Mouse (Mus musculus) large intestine, adult 2 months (tissue): ENCODE measurements around the gene Il22ra2. TPM values are rescaled to one million over a fixed set of nuclear protein-coding genes. Genes with fewer than 3 reads are reported as not detected.
"Not testable (repeated sequence)": the region's sequence is repeated elsewhere in the genome, so short reads cannot be mapped to it uniquely, and the experiment has no call there.

Source experiments
- DNase-seq: peaks from one replicate; pipeline ENCODE4 v3.0.0-alpha.2; 2012; ENCODE audit warnings: low read depth, low spot score
- WGBS: fragments of 180-500 bp; shearing (Covaris S2); methylation state at CpG from one replicate; pipeline ENCODE4 v1.1.7; 2018; 5-methylcytosine and 5-hydroxymethylcytosine counted together
- polyA plus RNA-seq: library from polyadenylated mRNA; depleted of rRNA; stranded (reverse); fragments of >200 nt; gene quantifications from 2 replicates; pipeline ENCODE4 v1.2.3, GENCODE M21; 2012

Il22ra2 gene
- polyA plus RNA-seq, 1 experiment = 1.5 TPM

DNA sequence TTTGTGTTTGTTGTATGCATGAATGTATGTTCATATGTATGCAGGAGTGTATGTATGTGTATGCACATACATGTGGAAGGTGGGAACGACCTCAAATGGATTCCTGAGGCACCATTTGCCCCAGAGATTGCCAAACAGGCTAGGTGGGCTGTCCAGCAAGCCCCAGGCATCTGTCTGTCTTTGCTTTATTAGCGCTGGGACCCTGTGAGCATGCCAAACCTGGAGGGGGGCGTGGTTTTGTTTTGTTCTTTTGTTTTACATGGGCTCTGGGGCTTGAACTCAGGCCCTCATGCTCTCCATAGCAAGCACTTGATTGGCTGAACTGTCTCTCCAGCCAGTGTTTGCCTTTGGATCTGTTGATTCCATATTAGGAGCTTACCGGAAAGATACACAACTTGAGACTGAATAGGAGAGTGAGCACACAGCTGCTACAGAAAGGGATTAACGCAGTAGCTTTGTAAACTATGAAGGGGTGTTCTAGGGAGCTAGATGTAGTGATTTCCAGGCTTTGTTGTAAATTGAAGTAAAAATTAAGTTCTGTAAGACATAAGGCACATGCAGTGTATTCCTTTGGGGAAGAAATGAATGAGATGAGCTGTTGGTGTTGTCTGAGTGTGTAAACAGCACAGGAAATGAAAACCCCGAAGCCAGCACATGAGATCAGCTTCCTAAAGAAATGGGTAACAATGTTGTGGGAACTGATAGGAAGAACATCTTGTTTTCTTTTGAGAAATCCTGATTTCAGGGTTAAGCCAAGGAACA lies 22.3 kb upstream of the Il22ra2 start:
- DNase-seq = no peak
- WGBS = 69% methylated on average over 6 of the region's 6 CpGs

DNA sequence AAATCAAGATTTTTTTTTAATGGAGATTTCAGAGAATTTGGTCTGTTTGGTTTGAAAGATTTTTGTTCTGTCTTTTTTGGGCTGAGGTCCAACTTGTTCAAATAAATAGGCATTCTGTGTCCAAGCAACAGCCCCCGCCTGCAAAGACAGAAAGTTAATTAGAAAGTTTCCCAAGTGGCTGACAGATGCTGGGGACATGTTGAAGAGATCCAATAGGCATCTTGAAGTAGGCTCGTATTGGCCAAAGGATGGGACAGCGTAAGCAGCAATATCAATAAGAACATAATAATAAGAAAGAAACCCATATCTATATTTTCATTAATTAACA lies 21.7 kb upstream of the Il22ra2 start:
- DNase-seq = no peak
- WGBS = 78% methylated on average over 3 of the region's 3 CpGs

DNA sequence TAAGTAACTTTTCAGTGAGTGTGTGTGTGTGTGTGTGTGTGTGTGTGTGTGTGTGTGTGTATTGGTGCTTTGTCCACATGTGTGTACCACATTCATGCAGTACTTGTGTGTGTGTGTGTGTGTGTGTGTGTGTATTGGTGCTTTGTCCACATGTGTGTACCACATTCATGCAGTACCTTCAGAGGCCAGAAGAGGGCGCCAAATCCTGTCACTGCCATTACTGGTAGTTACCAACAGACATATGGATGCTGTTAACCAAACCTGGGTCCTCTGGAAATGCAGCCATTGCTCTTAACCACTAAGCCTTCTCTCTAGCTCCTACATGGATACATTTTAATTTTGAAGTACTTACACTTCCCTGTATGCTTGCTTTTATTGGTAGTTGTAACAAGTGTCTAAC lies 20.3 kb upstream of the Il22ra2 start:
- 43% methylated on average over 1 of the region's 1 CpGs for WGBS
- not testable (repeated sequence) for DNase-seq

DNA sequence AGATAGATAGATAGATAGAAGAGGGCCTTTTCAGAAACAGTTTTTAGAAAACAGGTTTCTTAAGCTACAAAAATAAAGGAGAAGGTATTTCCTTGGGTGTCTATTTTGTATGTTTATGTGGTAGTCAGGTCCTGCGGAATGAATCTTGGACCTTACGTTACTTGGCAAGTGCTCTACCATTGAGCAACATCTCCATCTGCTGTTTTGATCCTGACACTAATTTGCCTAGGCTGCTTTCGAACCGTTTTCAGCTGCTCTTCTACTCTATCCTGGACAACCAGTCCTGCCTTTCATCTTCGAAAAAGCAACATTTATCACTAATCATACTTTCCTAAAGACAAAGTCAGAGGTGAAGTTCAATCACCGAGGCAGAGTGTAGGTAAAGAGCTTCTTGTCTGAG lies 18.6 kb upstream of the Il22ra2 start:
- 83% methylated on average over 6 of the region's 6 CpGs for WGBS
- no peak for DNase-seq

DNA sequence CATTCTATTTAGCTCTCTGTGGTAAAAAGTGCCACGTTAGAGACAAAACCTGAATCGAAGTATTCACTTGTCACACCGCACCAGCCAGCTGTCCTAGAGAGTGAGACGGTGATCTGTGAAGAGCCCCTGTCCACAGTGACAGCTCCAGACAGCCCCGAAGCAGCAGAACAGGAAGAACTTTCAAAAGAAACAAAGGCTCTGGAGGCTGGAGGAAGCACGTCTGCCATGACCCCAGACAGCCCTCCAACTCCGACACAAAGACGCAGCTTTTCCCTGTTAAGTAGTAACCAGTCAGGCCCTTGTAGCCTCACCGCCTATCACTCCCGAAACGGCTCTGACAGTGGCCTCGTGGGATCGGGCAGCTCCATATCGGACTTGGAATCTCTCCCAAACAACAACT lies 12.7 kb upstream of the Il22ra2 start:
- 90% methylated on average over 14 of the region's 14 CpGs for WGBS
- DNase-seq = no peak

DNA sequence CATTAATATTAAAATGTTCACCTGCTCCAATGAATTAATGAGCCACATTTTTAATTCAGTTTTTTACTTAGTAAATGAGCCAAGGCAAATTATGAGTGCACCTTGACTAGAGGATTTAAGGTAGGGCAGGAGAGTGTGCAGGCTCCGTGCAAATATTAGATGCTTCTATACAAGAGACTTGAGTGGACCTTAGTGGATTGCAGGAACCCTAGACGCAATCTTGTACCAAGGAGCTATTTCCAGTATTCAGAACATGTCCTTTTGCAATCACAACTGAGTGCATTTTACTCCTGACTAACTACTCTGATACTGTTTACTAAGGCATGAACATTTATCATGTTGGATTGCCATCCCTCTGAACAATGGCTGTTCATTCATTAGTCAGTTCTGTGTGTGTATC lies 10.2 kb upstream of the Il22ra2 start:
- 60% methylated on average over 2 of the region's 2 CpGs for WGBS
- no peak for DNase-seq

DNA sequence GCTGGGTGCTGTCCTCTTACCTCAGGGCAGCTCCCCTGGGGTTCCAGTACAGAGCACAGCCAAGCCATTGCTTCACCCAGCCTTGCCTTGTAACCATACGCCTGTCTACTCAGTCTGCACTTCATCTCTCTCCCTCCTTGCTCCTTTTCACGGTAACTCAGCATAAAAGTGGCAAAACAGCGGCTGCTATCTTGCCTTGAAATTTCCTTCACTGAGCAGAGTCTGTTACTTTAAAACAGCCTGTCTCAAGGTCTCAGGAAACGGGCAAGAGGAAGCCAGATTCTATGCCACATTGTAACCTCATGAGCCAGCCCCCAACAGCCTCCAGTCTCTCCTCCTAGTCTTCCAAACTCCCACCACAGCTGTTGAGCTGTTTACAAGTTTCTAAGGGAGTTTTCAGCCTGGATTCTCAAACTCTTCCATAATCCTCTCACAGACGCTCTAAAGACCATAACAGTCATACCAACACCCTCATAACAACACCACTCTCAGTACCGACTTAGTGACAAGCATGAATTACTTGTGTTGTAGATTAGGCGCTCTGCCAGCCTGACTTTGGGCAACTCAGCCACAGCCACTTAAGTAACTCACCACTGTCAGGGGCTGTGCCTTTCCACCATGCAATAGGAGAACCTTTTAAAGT lies 8.6 kb upstream of the Il22ra2 start:
- WGBS = 33% methylated on average over 7 of the region's 7 CpGs
- DNase-seq = no peak

DNA sequence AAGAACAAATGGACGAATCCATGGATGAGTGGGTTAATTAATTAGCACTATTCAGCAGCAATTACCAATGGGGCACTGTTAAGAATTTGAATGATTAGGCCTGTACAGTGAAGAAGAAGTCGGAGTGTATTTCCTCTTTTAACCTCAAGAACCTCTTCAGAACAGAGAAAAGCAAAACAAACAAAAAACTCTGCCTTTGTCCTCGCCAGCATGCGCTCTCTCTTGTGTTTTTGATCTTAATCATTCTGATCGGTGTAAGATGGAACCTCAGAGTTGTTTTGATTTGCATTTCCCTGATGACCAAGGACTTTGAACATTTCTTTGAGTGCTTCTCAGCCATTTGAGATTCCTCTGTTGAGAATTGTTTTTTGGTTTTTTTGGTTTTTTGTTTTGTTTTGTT lies 2.1 kb upstream of the Il22ra2 start:
- 79% methylated on average over 5 of the region's 5 CpGs for WGBS
- DNase-seq = no peak

DNA sequence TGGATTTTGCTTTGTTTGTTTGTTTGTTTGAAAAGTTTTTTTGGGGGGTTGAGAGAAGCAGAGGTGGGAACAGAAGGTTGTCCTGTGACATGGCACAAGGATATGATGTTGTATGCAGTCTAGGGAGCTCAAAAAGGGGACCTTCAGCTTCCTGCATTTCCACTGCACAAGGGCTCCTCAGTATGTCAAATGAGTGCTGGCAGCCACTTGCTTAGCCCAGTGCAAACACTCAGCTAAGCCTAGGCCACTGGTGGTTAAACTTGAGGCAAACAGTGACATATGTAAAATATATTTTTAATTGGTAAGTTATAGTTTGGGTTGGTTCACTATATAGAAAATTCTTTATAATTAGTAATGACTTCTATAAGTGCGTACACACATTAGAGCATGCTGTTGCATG lies 2.8 kb downstream of the Il22ra2 start:
- WGBS = 95% methylated on average over 1 of the region's 1 CpGs
- no peak for DNase-seq

DNA sequence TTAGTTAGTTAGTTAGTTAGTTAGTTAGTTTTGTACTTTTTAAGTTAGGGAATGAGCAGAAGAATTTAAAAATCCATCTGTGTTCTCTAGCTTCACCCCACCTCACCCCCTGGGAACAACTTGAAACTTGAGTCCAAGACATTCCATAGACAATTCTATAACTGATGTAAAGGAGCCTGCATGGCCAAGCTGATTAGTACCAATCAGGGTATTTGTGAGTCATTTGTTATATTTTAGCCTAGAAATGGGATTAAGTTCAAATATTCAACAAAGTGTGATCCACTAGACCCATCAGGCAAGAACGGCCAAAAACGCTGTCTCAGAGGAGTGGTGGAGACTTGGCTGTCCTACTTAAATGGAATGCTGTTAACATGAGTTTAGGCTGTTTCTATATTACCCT lies 5.5 kb downstream of the Il22ra2 start:
- DNase-seq = no peak
- 80% methylated on average over 2 of the region's 2 CpGs for WGBS

DNA sequence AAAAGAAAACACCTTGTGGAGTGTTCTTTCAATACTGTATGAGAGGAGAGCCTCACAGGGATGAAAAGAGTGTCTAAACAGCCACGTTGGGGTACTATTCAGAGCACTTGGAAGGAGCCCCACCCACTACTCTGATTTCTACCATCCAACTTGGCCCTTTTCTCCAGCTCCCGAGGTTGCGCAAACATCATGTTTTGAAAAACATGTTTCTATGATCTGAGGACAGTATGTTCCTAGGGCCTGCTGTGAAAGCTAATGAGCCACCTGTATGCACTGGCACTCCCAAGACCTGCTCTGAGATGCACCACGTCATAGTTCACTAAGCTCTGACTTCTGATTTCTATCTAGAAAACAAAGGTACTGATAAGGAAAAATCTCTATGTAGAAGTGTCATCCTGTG lies 6.0 kb downstream of the Il22ra2 start:
- 59% methylated on average over 4 of the region's 4 CpGs for WGBS

DNA sequence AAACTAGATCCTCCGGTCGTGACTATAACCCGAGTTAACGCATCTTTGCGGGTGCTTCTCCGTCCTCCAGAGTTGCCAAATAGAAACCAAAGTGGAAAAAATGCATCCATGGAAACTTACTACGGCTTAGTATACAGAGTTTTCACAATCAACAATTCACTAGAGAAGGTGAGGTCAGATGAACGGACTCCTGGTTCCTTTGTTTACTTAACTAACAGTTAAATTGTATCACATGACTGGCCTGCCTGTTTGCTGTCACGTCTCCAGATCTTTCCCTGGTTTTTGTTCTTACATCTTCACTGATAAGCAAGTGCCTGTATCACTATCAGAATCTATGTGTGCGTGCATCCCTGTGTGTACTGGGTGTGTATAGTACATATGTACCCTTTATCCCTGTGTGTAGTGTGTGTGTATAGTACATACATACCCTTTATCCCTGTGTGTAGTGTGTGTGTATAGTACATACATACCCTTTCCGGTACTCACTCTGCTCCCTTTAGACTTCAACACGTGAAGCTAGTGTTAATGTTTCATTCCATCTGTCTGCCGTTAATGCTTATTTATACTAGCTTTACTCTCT lies 9.9 kb downstream of the Il22ra2 start:
- DNase-seq = peak; percentile 50
- 16% methylated on average over 13 of the region's 13 CpGs for WGBS

More for the DNA sequence above, 6.0 kb downstream of the Il22ra2 start:
- DNase-seq = no peak

DNA sequence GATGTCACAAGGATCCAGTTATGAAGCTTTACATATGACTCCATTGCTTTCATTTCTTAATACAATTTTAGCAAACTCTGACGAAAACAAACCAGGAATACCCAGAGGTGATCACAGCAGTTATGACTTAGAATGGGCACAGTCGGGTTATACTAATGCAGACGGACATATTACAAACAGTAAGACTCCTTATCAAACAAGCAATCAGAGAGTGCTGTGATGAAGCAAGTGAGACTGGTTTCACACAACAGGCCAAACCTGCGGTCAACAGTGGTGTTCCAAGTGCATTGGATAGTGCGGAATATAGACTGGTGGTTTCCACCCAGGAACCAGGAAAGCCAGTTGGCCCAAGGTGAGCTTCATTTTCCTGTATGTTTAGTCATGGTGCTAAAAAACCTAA lies 17.1 kb downstream of the Il22ra2 start:
- DNase-seq = no peak
- 89% methylated on average over 5 of the region's 5 CpGs for WGBS

DNA sequence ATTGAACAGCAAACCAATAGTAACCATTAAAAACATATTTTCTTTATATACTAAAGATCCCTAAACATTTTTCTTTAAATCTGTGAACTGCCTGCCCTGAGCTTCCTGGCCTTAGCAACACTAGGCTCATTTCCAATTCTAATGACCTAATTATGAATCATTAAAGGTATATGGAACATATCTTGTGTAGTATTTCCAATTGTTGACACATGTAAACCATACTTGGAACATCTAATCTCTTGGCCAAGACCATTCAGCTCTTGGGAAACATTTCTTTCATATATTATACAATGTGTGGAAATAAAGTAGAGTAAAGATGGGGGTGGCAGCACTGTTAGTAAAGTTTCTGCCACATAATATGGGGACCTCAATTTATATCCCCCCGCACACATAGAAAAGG lies 17.8 kb downstream of the Il22ra2 start:
- no peak for DNase-seq
- WGBS = 94% methylated on average over 1 of the region's 1 CpGs

DNA sequence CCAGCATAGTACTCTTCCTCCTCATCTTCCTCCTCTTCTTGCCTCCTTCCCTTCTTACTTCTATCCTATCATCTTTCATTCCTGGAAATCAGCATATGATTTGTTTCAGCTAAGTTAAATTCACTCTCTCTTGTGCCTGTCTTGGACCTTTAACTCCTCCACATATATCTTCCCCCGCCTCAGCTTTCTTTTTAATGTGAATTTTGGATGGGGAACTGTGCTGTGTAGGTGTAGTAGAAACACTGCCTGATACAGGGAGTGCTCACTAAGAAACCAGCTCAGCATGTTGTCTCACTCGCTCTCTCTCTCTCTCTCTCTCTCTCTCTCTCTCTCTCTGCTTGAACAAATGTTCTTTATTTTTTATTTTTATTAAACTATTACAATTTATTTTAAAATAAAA lies 23.3 kb downstream of the Il22ra2 start:
- no peak for DNase-seq
- 91% methylated on average over 2 of the region's 2 CpGs for WGBS

DNA sequence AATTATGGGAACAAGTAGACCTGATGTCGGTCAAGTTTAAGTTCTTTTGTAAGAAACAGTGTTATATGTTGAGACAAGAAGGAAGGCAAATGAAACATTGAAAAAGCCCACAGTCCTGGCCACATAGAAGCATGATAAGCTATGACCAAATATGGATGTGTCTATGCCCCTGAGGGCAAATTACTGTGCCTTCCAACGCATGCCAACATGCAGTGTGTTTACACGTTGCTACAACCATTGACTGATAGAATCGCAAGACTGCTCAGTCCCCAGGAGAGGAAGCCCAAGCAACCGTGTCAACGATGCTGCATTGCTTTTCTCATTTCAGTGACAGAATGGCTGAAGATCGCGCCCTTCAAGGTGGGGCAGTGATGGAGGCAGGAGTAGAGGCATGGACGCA lies 35.6 kb downstream of the Il22ra2 start:
- 89% methylated on average over 9 of the region's 9 CpGs for WGBS
- DNase-seq = no peak

DNA sequence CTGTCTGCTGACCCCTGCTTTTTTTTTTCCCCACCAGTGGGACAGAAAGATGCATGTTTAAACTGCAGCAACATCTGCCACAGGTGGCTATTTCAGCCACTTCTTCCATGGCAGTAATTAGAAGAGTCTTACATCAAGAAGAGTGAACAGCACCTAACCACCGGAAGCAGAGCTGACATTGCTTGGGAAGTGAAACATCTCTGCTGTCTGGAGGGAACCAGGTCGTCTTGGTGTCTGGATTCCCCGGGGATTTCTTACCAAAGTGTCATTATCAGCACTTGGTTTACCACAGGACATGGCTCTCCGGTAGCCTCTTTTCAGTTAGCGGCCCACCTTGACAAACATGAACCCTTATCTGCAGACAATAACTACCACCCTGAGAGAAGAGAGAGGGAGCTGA lies 38.2 kb downstream of the Il22ra2 start:
- WGBS = 79% methylated on average over 5 of the region's 5 CpGs
- DNase-seq = no peak

DNA sequence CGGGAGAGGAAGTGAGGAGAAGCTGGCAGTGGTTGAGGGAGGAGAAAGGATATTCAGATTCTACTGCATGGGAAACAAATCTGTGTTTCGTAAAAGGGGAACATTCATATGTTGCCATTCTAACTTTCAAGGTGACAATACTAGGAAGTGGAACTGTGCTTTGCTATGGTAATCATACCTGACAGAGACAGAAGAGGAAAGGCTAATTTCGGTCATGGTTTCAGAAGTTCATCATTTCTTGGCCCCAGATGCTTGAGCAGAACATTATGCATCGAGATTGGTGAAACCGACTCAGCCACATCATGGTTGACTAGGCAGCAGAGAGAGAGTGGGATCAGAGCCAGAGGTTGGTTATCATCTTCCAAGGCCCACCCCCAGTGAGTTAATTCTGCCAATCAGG lies 47.2 kb downstream of the Il22ra2 start:
- DNase-seq = no peak
- WGBS = 86% methylated on average over 5 of the region's 5 CpGs

DNA sequence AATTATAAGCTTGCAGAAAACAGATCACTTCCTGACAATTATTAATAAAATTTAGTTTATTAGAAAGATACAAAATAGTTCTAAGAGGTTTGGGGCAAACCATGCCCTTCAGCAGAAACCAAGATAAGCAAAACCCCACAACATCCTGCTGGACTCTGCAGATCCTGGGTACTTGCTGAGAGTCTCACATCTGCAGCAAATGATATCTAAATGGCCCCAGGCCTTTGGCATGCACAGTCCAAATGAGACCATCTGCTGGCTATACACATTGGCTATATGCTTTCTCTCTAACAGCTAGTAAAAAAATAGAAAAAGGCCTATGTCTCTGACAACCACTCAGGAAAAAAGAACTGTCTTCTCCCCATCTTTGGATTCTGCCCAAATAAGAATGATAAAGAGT lies 50.2 kb downstream of the Il22ra2 start:
- no peak for DNase-seq

DNA sequence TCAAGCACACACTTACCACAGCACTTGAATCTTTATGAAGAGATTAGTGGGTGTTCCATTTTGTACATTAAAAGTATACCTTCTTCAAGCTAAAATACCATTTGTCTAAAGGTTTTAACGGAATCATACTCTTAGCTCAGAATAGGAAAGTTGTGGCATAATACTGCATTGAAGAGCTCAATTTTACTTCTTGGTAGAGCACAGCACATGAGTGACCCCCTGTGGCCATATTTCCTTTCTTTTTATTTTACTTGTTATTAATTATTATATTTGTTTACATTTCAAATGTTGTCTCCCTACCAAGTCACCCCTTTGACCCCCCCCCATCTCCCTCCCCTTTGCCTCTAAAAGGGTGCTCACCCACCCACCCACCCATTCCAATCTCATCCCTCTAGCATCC lies 51.3 kb downstream of the Il22ra2 start:
- WGBS = 83% methylated on average over 1 of the region's 1 CpGs
- no peak for DNase-seq
